Mouse (Mus musculus): ENCODE data around the gene Tedc1. TPM values are rescaled to one million over a fixed set of nuclear protein-coding genes. Genes with fewer than 3 reads are reported as not detected.

Gene Tedc1
- total RNA-seq, 2 experiments from 2014 or later, result 3.7 to 12.3 TPM

- ATAC-seq (ENCODE audit: poor library complexity, severe bottlenecking), result no peak
Observed at GRCm38 (mm10) chr12:113152272-113152661, 4.0 kb upstream of the Tedc1 start.

GRCm38 (mm10) chr12:113152991-113153525 is 3.2 kb upstream of the Tedc1 start:
- no peak for ATAC-seq (ENCODE audit: poor library complexity, severe bottlenecking)

- ATAC-seq (ENCODE audit: poor library complexity, severe bottlenecking), result 0 out of 2 replicates have a peak, but pooled peaks have one; percentile 4
Observed at GRCm38 (mm10) chr12:113153971-113154370, 2.2 kb upstream of the Tedc1 start.

- no peak for ATAC-seq (ENCODE audit: poor library complexity, severe bottlenecking)
Observed at GRCm38 (mm10) chr12:113154747-113155075, 1.5 kb upstream of the Tedc1 start.

- ATAC-seq (ENCODE audit: poor library complexity, severe bottlenecking), result peak; percentile 30
Observed at GRCm38 (mm10) chr12:113155076-113155771, 997 bp upstream of the Tedc1 start.

- no peak for ATAC-seq (ENCODE audit: poor library complexity, severe bottlenecking)
Observed at GRCm38 (mm10) chr12:113156540-113156929, 314 bp downstream of the Tedc1 start.

GRCm38 (mm10) chr12:113157002-113157401 is 781 bp downstream of the Tedc1 start:
- no peak for ATAC-seq (ENCODE audit: poor library complexity, severe bottlenecking)

GRCm38 (mm10) chr12:113157521-113157920 is 1.3 kb downstream of the Tedc1 start:
- ATAC-seq (ENCODE audit: poor library complexity, severe bottlenecking), result no peak

GRCm38 (mm10) chr12:113157971-113158370 is 1.8 kb downstream of the Tedc1 start:
- no peak for ATAC-seq (ENCODE audit: poor library complexity, severe bottlenecking)

- no peak for ATAC-seq (ENCODE audit: poor library complexity, severe bottlenecking)
Observed at GRCm38 (mm10) chr12:113163561-113164006, 7.4 kb downstream of the Tedc1 start.

- ATAC-seq (ENCODE audit: poor library complexity, severe bottlenecking), result peak; percentile 92
Observed at GRCm38 (mm10) chr12:113168031-113168536, 11.9 kb downstream of the Tedc1 start.

GRCm38 (mm10) chr12:113176960-113177725 is 20.9 kb downstream of the Tedc1 start:
- no peak for ATAC-seq (ENCODE audit: poor library complexity, severe bottlenecking)

GRCm38 (mm10) chr12:113181020-113181419 is 24.8 kb downstream of the Tedc1 start:
- no peak for ATAC-seq (ENCODE audit: poor library complexity, severe bottlenecking)

GRCm38 (mm10) chr12:113184945-113185344 is 28.7 kb downstream of the Tedc1 start:
- ATAC-seq (ENCODE audit: poor library complexity, severe bottlenecking), result no peak

- ATAC-seq (ENCODE audit: poor library complexity, severe bottlenecking), result no peak
Observed at GRCm38 (mm10) chr12:113185442-113186291, 29.4 kb downstream of the Tedc1 start, which contains the start of gene Tmem121. Gene Tmem121 (plus strand): TSS chr12:113185930.

- ATAC-seq (ENCODE audit: poor library complexity, severe bottlenecking), result no peak
Observed at GRCm38 (mm10) chr12:113186326-113187010, 30.2 kb downstream of the Tedc1 start.

- no peak for ATAC-seq (ENCODE audit: poor library complexity, severe bottlenecking)
Observed at GRCm38 (mm10) chr12:113187011-113187375, 30.8 kb downstream of the Tedc1 start.

GRCm38 (mm10) chr12:113187584-113188295 is 31.5 kb downstream of the Tedc1 start:
- ATAC-seq (ENCODE audit: poor library complexity, severe bottlenecking), result peak; percentile 86

- no peak for ATAC-seq (ENCODE audit: poor library complexity, severe bottlenecking)
Observed at GRCm38 (mm10) chr12:113188349-113189055, 32.3 kb downstream of the Tedc1 start.
